Mouse (Mus musculus) naive thymus-derived CD4-positive, alpha-beta T cell, adult 2 months (primary cell): ENCODE data around the gene Hscb.
"Not testable (repeated sequence)": the region's sequence is repeated elsewhere in the genome, so short reads cannot be mapped to it uniquely, and the experiment has no call there.

Experiments used
- DNase-seq: peaks from one replicate; pipeline ENCODE4 v3.0.0-alpha.2; 2011; ENCODE audit warnings: low read depth

The Hscb gene

GRCm38 (mm10) chr5:110839678-110840365, at the start of gene Hscb, which contains the start of gene Chek2:
Hscb (minus strand) TSS chr5:110839777.
Chek2 (plus strand) TSS chr5:110839979.
- DNase-seq: peak; percentile 96

- no peak for DNase-seq
Measured at GRCm38 (mm10) chr5:110888596-110888995, 49.0 kb upstream of the Hscb start.

GRCm38 (mm10) chr5:110879584-110880374, 40.2 kb upstream of the Hscb start, which contains the start of gene Ttc28:
Ttc28 (plus strand) TSS chr5:110879803.
- peak; percentile 83 for DNase-seq

GRCm38 (mm10) chr5:110879042-110879441, 39.5 kb upstream of the Hscb start:
- no peak for DNase-seq

GRCm38 (mm10) chr5:110878526-110878925, 38.9 kb upstream of the Hscb start:
- DNase-seq: not testable (repeated sequence)

- no peak for DNase-seq
Measured at GRCm38 (mm10) chr5:110877666-110878505, 38.3 kb upstream of the Hscb start.

- no peak for DNase-seq
Measured at GRCm38 (mm10) chr5:110875286-110875685, 35.7 kb upstream of the Hscb start.

GRCm38 (mm10) chr5:110874711-110875110, 35.1 kb upstream of the Hscb start:
- no peak for DNase-seq

GRCm38 (mm10) chr5:110873160-110873559, 33.6 kb upstream of the Hscb start:
- no peak for DNase-seq

- no peak for DNase-seq
Measured at GRCm38 (mm10) chr5:110869242-110869669, 29.7 kb upstream of the Hscb start.

GRCm38 (mm10) chr5:110868460-110868859, 28.9 kb upstream of the Hscb start:
- DNase-seq: no peak

GRCm38 (mm10) chr5:110860445-110860844, 20.9 kb upstream of the Hscb start:
- no peak for DNase-seq

GRCm38 (mm10) chr5:110859013-110859650, 19.6 kb upstream of the Hscb start:
- no peak for DNase-seq

GRCm38 (mm10) chr5:110857091-110857490, 17.5 kb upstream of the Hscb start:
- DNase-seq: no peak

- no peak for DNase-seq
Measured at GRCm38 (mm10) chr5:110852990-110853389, 13.4 kb upstream of the Hscb start.

- DNase-seq: peak; percentile 10
Measured at GRCm38 (mm10) chr5:110841046-110841862, 1.7 kb upstream of the Hscb start.

- peak; percentile 80 for DNase-seq
Measured at GRCm38 (mm10) chr5:110840465-110840864, 888 bp upstream of the Hscb start.

GRCm38 (mm10) chr5:110839038-110839677, 419 bp downstream of the Hscb start:
- DNase-seq: no peak

- DNase-seq: not testable (repeated sequence)
Measured at GRCm38 (mm10) chr5:110838016-110838415, 1.6 kb downstream of the Hscb start.

GRCm38 (mm10) chr5:110835959-110836358, 3.6 kb downstream of the Hscb start:
- no peak for DNase-seq
